Mouse (Mus musculus): ENCODE results near the gene Limk2.

The Limk2 gene

DNA sequence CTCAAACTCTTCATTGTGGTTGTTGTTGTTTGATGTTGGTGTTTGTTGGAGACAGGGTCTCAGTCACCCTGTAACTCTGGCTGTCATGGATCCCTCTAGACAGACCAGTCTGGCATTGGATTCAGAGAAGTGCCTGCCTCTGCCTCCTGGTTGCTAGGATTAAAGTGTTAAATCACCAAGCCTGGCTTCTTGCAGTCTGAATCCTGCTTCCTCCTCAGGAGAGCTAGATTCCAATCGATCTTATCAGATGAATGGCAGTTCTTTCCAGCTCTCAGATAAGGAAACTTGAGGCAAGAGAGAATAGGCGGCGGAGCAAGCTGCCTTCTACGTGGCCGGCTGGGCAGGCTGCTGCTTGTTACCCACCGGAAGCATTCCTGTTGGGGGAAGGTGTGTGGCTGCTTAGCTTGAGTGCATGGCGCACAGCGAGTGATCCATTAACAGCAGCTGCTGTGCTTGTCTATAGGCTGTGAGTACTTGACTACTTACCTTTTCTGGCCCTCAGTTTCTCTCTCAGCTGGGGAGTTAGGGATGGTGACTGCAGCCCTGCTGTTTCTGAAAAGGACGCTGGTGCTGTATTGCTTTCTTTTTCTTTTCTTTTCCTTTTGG lies 74.2 kb downstream of the Limk2 start:
- no peak for DNase-seq (ENCODE audit: low spot score in 2 of 2)

DNA sequence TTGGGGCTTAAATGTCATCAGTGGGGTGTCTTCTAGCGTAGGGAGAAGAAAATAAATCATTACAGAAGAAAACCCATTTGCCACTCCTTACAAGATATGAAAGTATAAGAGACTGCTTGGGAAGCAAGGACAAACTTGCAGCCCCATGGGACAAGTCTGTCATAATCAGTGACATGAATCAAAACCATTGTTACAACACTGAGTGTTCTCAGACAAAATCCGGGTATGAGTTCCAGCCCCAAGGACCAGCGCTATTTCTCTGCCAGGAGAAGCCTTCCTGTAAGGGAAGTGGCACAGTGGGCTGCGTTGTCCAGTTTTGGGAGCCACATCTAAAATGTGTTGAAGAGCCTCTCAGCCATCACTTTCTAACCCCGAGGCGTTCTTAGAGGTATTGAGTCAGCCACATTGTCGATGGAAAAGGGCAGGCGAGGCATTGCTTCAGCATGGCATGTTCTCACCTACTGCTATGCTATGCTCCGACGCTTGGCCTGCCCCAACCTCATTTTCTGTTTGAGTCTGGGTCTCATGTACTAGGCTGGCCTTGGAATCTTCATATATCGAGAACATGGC lies 74.8 kb downstream of the Limk2 start:
- DNase-seq (ENCODE audit: low spot score in 2 of 2) = no peak

DNA sequence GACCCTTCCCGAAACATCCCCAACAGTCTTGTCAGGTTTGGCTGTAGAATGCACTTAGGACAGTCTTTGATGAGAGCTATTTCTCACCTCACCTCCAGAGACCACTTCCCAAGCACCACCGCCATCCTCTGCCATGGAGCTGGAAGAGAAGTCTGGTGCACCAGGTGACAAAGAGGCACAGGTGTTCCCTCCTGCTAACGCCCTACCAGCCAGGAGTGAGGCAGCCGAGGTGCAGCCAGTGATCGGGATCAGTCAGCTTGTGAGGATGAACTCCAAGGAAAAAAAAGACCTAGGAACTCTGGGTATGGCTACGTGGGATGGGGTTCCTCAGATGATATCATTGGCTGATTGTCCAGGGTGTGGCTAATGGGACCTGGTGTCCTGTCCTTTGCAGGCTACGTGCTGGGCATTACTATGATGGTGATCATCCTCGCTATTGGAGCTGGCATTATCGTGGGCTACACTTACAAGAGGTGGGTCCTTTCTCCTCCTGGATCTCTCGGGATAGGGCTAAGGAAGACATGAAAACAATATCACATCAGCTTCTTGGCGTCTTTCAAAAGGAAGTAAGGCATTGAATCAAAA lies 75.8 kb downstream of the Limk2 start:
- no peak for DNase-seq (ENCODE audit: low spot score in 2 of 2)

DNA sequence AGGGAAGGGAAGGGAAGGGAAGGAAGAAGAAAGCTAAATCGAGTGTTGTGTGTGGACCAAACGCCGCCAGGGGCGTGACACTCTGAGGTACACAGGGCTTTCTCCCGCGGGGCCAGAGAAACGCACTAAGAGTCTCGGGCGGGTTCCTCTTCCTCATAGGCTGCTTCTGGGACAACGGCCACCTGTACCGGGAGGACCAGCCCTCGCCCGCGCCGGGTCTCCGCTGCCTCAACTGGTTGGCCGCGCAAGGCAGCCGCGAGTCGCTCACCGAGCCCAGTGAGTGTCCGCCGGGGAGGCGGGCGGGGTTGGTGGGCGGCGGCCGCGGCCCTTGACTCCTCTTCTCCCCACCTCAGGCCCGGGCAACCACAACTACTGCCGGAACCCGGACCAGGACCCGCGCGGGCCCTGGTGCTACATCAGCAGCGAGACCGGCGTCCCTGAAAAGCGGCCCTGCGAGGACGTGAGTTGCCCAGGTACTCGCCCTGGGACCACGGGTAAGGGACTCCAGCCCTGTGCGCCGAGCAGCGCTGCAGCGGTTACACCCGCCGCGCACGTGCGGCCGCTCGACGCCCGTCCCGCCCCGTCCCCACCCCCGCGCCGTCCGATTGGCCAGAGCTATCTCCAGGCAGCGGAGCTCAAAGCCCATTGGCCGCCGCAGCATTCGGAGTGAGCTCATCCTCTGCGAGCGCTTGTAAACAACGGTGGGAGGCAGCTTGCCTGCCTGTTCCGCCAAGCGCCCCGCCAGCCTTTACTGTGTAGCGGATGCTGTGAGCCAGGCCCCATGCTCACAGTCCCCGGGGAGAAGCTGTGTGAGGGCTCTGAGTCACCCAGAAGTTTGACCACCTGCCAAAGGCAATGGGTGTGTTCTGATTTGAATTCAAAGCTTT lies 77.0 kb downstream of the Limk2 start:
- DNase-seq (ENCODE audit: low spot score in 2 of 2) = peak; percentile 93 to 95

DNA sequence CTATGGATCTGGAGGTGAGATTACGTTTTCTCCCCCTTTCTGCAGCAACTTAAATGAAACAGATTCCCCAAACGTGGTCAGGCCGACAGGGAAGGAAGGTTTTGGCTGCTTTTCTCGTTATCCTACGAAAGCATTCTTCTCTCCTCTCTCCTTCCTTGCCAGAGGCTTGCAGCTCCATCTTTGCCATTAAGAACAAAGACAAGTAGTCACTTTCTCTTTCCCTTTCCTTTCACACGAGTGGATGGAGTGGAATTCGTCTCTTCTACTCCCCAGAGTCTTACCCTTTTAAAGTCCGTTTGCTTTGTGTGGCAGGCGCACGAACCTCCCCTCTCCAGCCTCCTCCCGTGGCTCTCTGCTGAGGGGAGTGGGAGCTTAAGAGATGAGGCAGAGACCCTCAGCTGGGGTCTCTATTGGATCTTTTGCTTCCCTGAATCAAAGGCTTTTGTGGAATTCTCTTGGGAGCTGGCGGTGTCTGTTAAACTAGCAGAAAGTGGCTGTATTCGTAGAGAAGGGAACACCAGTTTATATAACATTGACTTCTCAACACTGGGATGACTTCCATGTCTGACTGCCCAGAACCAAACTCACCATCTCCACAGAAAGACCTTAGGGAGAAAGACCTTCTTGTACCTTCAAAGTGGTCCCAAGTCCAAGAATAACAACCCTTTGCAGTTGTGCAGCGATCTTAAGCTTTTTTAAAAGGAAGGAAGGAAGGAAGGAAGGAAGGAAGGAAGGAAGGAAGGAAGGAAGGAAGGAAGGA lies 77.8 kb downstream of the Limk2 start:
- no peak for DNase-seq (ENCODE audit: low spot score in 2 of 2)

DNA sequence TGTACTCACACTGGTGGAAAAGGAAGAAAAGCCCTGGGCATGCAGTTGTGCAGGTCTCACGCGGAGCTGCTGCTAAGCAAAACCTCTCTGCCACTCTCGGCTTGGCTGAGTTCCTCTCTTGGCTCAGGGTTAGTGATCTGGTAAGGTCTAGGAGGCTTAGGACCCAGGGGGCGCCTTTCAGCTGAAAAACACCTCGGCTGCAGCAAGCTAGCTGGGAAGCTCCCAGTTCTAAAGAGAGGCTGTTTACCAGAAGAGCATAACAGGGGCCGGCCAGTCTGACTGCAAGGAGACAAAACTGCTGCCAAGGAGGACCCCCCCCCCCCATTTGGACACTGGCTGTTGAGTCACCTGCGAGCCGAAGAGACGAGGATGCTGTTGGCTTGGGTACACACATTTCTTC lies 78.4 kb downstream of the Limk2 start:
- peak; percentile 83 to 85 for DNase-seq (ENCODE audit: low spot score in 2 of 2)

DNA sequence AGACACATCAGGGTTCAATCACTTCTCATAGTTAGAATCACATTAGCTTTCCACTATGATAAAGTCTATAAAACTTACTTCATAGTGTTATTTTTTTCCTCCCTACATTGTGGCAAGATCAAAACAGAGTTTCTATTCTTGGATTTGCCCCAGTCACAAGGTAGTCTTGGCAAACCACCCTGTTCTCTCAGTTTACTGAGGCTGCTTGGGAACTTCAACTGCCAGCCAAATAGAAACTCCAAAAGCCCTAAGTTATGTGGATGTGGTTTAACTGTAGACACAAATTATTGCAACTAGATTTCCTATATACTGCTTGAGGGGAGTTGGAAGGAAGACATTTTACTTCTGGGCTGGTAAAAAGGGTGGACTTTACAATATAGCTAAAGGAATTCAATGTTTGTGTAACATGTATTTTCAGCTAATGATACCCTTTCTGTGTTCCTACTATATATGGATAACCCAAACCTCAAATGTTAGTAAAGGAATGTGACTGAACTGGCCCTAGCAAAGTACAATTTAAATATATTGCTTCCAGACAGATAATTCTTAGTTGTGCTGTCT lies 79.0 kb downstream of the Limk2 start, which contains the start of gene Pik3ip1:
Gene Pik3ip1 (plus strand): TSS at position 511 of the 561 bp plus-strand sequence.
- no peak for DNase-seq (ENCODE audit: low spot score in 2 of 2)

DNA sequence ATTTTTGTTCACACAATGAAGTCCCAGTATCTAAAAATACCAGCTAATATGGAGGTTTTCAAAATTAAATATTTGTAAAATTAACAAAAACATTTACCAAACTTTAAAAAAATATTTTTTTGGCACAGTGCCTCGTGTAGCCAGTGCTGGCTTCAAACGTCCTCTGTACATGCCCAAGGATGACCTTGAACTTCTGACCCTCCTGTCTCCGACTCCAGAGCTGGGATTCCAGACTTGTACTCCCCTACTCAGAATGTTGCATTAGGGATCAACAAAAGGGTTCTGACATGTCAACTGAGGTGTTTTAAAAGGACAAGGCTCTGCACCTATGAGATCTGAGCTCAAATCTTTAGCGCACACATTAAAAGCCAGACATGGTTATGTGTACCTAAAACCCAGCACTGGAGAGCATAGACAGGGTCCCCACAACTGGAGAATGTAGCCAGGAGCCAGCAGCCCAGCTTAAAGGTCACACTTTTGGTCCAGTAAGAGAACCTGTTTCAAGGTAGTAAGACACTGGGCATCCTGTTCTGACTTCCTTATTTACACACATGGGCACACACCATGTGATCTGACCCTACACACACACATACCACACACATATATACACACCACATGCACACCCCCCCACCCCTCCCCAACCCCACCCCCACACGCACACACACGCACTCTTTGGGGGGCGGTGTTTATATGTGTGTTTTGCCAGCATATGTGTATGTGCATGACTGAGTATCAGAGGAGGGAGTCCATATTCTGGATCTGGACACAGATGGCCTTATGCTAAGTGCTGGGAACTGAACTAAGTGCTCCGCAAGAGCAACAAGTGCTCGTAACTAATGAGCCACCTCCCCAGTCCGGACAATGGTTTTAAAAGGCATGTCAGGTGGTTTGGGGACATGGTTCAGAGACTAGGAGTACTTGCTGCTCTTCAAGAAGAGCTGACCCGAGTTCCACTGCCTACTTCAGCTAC lies 79.9 kb downstream of the Limk2 start:
- DNase-seq (ENCODE audit: low spot score in 2 of 2) = no peak

DNA sequence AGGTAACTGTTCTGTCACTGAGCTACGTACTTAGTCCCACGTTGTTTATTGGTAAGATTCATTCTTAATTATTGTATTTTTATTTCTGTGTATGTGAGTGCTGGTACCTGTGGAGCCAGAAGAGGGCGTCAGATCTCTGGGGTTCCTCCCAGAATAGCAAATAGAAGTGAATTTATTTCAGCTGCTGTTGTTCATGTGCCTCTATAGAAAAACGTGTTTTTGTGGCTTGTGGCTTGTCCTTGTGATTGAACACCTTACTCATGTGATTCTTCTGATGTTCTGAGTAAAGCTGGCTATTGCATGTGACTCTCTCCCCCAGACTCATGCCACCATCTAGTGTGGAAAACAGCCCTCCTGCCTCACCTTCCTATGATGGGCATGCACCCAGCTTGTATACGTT lies 80.7 kb downstream of the Limk2 start:
- no peak for DNase-seq (ENCODE audit: low spot score in 2 of 2)

DNA sequence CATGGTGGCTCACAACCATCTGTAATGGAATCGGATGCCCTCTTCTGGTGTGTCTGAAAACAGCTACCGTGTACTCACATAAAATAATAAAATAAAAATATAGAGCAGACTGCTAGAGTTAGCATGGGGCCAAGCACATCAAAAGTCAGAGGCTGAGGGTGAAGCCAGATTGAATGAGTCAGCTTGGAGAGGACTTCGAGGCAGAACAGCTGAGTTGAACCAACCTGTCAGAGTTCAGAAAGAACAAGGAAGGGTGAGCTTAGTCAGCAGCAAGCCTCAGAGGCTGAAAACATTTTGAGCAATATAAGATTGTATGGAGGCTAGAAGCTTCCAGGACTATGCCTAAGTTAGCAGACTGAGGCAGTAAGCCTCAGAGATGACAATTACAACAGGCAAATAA lies 90.7 kb downstream of the Limk2 start:
- no peak for DNase-seq (ENCODE audit: low spot score in 2 of 2)

DNA sequence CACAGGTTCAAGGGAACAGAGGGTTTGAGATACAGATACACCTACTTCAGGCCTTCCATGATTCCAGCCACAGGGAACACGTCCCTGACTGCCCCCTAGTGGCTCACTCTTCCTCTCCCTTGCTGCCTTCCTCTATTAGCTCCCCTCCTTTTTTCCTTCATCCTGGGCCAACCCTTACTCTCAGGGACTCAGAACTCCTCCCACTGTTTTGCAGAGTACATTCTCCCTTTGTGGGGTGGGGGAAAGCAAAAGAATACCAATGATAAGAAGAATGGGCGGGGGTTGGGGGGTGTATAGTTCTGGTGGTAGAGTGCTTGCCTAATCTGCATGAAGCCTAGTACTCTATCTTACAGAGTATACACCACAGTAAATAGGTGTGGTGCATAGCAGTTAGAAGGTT lies 94.8 kb downstream of the Limk2 start:
- DNase-seq (ENCODE audit: low spot score in 2 of 2) = no peak

DNA sequence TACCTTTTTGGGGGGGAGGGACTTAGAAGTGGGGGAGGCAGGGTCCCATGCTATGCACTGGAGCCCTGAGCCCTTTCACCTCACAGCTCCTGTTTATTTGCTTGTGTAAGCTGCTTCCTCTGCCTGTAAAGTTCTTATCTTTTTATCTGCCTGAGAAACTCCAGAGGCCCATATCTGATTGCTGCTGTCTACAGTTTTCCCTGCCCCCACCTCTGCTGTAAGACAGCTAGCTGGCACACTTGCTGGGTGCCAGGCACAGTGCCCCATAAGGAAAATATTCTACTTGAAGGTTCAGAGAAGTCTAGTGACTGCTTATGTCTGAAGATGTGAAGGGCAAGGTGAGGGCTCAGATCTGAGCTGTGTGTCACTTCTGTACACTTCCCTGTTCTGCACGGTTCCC lies 95.7 kb downstream of the Limk2 start:
- no peak for DNase-seq (ENCODE audit: low spot score in 2 of 2)

DNA sequence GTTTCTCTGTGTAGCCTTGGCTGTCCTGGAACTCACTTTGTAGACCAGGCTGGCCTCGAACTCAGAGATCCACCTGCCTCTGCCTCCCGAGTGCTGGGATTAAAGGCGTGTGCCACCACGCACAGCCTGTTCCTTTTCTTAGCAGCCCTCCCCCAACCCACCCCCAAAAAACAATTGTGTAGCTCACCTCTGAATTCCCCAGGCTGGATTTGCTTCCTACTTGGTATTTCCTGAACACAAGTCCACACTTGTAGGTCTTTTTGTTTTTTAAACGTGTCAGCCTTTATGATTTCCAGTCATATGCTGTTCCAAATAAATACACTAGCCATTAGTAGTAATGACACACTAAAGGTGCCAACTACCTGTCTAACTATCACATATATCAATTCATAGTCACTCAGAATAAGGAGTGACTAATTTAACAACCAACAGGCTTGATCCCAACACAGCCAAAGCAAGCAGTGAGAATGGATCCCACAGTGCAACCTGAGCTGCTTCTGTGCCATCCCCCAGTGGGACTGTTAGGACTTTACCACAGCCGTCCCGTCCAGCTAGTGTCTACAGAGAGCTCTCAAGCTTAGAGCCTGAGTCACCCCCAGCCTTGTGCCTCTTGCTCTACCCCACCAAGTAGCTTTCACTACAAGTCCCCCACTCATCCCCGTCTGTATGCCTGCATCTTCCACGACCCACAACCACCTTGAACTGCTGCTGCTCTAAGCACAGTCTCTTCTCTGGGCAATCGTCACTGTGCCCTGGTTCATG lies 97.2 kb downstream of the Limk2 start:
- DNase-seq (ENCODE audit: low spot score in 2 of 2) = no peak

DNA sequence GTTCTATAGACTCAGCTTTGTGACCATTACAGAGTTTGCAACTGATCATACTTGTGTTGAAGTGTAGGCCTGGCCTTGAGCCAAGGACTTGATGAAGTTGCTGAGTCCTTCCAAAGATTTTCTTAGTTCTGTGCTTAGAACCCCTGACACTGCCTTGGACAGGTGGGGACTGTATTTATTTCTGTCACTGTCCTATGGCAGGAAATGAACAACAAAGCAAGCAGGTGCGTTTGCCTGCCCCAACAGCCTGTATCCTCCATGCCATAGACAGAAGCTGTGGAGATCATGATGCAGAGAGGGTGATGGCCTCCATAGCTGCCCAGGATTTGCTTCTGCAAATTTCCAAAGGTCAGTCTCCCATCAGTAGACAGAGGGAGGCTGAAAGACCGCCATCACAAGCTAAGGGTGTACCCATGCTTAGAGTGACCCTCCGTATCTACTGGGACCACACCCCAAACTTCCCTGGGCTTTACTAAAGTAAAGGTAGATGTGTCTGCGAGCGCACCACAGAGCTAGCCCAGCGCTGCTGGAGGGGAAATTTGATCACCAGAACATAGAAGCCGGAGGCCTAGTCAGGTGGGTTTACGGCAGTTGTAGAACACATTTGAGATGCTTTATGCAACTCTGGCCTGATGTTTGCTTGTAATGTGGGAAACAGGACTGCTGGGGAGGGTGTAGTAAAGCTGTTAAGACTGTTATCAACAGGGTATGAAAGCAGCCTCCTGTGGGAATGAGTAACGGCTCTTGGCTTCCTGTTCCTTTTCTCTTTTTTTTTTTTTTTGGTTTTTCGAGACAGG lies 98.0 kb downstream of the Limk2 start:
- DNase-seq (ENCODE audit: low spot score in 2 of 2) = no peak

DNA sequence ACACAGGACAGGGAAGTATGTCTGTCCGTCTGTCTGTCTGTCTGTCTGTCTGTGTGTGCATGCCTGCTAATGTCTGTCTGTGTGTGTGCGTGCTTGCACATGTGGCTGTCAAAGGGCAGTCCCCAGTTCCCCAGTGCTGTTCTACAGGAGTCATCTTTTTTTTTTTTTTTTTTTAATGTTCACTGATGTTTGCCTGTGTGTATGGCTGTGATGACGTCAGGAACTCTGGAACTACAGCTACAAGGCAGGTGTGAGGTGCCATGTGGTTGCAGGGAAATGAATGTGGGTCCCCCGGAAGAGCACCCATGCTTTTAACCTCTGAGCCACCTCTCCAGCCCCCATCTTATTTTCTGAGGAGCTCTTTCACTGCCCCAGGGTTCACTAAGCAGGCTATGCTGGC lies 99.1 kb downstream of the Limk2 start:
- DNase-seq (ENCODE audit: low spot score in 2 of 2) = no peak

DNA sequence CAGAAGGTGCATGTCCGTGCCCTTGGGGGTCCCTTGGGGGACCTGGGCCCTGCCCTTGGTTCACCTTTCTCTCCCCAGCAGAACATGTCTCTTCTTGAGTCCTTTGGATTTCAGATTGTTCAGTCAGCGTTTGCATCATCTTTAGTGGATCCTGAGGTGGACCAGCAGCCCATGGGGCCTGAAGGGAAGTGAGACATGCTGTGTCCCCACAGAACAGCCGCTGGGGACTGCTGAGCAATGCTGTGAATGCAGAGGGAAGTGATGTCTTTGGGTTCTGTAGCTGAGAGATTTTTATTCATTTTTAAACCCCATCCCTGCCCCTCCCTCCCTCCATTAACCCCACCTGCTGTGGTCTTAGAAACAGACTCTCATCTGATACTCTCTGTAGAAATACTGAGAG lies 101.1 kb downstream of the Limk2 start:
- DNase-seq (ENCODE audit: low spot score in 2 of 2) = no peak

DNA sequence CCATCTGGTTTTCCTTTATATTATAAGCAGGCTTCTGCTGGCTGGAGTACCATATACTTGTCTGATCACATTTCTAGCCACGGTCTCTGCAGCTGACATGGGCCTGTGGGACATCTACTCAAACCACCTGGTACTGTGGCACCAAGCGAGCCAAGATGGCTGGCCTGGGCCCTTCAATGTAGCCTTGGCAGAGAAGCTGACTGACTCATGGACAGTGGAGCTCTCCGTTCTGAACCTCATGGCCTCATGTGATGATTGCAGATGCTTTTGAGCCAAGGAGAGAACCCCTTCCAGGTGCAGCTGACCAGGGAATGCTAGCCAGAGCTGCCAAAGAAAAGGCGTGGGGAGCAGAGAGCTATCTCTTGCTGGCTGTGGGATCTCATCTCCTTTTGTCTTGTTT lies 103.2 kb downstream of the Limk2 start:
- DNase-seq (ENCODE audit: low spot score in 2 of 2) = no peak

DNA sequence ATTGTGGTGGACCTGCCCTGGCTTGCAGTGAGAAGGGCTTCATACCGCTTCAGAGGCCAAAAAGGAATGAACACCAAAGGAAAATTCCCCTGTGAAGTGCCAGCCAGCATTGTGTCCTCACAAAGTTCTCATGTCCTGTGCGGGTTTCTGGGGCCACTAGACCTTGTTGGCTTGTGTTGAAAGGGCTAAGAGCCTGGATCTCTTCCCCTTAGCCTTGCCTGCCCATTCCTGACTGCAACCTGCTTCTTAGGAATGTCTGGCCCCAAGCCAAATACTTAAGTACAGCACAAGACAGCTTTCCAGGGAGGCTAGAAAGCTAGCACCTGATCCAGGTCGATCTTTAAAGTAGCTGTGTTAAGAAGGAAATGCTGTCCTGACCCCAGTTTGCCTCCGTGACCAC lies 106.2 kb downstream of the Limk2 start:
- DNase-seq (ENCODE audit: low spot score in 2 of 2) = no peak

DNA sequence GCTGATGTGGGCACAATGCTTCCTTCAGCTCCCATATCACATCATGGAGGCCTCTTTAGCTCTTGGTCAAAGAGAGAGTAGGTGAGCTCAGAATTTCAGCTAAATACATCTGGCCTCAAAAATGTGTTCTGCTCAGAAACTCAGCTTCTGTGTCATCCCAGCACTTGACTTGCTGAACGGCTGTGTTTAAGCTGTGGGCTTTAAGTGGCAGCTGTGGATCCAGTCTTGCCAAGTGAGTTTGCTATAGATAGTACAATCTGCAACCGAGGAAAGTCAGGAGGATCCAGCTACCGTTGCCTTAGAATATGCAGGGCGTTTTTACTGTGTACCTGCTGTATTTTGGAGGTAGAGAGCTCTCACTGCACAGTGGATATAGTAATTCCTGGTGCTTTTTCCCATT lies 106.6 kb downstream of the Limk2 start:
- peak; percentile 41 to 64 for DNase-seq (ENCODE audit: low spot score in 2 of 2)

All from right cerebral cortex, postnatal 36 days (tissue).